Mouse (Mus musculus): ENCODE measurements around the gene Gm1140. TPM values are rescaled to one million over a fixed set of nuclear protein-coding genes. Genes with fewer than 3 reads are reported as not detected.
"Not testable (repeated sequence)": the region's sequence is repeated elsewhere in the genome, so short reads cannot be mapped to it uniquely, and the experiment has no call there.

The Gm1140 gene
- polyA plus RNA-seq (2012; rRNA removed) (not detected in 2 replicates), polyA plus RNA-seq (2014; fragmentation: Nextera tagmentation; extraction: Ambion mirVana) (not detected in 2 replicates)

GRCm38 (mm10) chrX:67693462-67693861 lies at the start of gene Gm1140:
Gm1140 (minus strand) TSS chrX:67693562.
- H3K4me1 ChIP-seq (ENCODE audit: control insufficient read depth, insufficient read depth, low read length); H3K4me2 ChIP-seq (replicated peaks; ENCODE audit: low read depth, low read length, severe bottlenecking); ATAC-seq (ENCODE audit: low FRiP score, low read depth); DNase-seq (ENCODE audit: low spot score); H3K27ac ChIP-seq (replicated peaks; ENCODE audit: low read depth, low read length); H3K27me3 ChIP-seq (ENCODE audit: control insufficient read depth, insufficient read depth, low read length); H3K9me3 ChIP-seq (ENCODE audit: control insufficient read depth, low read length); H3K36me3 ChIP-seq (ENCODE audit: control insufficient read depth, insufficient read depth, low read length); H3K9ac ChIP-seq (ENCODE audit: low read depth, low read length, severe bottlenecking); H3K4me3 ChIP-seq (replicated peaks; ENCODE audit: low read length): not testable (repeated sequence)
- 70% methylated on average over 4 of the region's 11 CpGs for WGBS

GRCm38 (mm10) chrX:67695398-67695797 lies 2.0 kb upstream of the Gm1140 start, which contains the start of gene Gm14692:
Gm14692 (plus strand) TSS chrX:67695698.
- whole genome bisulfite sequencing: 74% methylated on average over 2 of the region's 10 CpGs
- ATAC-seq (ENCODE audit: low FRiP score, low read depth); H3K9me3 ChIP-seq (ENCODE audit: control insufficient read depth, low read length): not testable (repeated sequence)

More at GRCm38 (mm10) chrX:67695398-67695797, 2.0 kb upstream of the Gm1140 start, which contains the start of gene Gm14692:
- not testable (repeated sequence) for H3K36me3 ChIP-seq (ENCODE audit: control insufficient read depth, insufficient read depth, low read length); H3K4me1 ChIP-seq (ENCODE audit: control insufficient read depth, insufficient read depth, low read length); DNase-seq (ENCODE audit: low spot score); H3K4me2 ChIP-seq (replicated peaks; ENCODE audit: low read depth, low read length, severe bottlenecking); H3K9ac ChIP-seq (ENCODE audit: low read depth, low read length, severe bottlenecking); H3K27me3 ChIP-seq (ENCODE audit: control insufficient read depth, insufficient read depth, low read length); H3K27ac ChIP-seq (replicated peaks; ENCODE audit: low read depth, low read length); H3K4me3 ChIP-seq (replicated peaks; ENCODE audit: low read length)

Other genes starting within 250 kb of the Gm1140 start
- gene Gm14692, start 2.1 kb upstream of the Gm1140 start, polyA plus RNA-seq (2012; rRNA removed): not detected in 2 replicates
- gene Gm14692, start 2.1 kb upstream of the Gm1140 start, polyA plus RNA-seq (2014; fragmentation: Nextera tagmentation; extraction: Ambion mirVana): not detected in 2 replicates
- gene 4933436I01Rik, start 227.9 kb upstream of the Gm1140 start, polyA plus RNA-seq (2012; rRNA removed): not detected in 2 replicates
- gene 4933436I01Rik, start 227.9 kb upstream of the Gm1140 start, polyA plus RNA-seq (2014; fragmentation: Nextera tagmentation; extraction: Ambion mirVana): not detected in 2 replicates

Measured in limb, embryonic 14.5 days (tissue).